Mouse (Mus musculus) G1E (cell line): ENCODE measurements at regions not wholly inside any gene's neighbourhood (a gene's known extent, or its start where the extent isn't known, plus 50 kb on each side); places are given as distances from the start of the nearest gene placed in this dataset.

Experiments
- CTCF ChIP-seq: IDR thresholded peaks from 2 replicates; pipeline ENCODE4 v1.5.1; 2012; ENCODE audit warnings: low read depth, low read length, inconsistent platforms, mixed read lengths
- GATA1 ChIP-seq: IDR thresholded peaks from 2 replicates; pipeline ENCODE4 v1.6.1; 2012; ENCODE audit warnings: borderline replicate concordance, low read length, inconsistent platforms, mixed read lengths

GRCm38 (mm10) chr2:79008642-79009041 lies 140.7 kb downstream of the Ube2e3 start:
- TF ChIP-seq CTCF: no peak
- no peak for TF ChIP-seq GATA1
